8 mouse cellular contexts compared by ENCODE assay signal in the genomic region with DNA sequence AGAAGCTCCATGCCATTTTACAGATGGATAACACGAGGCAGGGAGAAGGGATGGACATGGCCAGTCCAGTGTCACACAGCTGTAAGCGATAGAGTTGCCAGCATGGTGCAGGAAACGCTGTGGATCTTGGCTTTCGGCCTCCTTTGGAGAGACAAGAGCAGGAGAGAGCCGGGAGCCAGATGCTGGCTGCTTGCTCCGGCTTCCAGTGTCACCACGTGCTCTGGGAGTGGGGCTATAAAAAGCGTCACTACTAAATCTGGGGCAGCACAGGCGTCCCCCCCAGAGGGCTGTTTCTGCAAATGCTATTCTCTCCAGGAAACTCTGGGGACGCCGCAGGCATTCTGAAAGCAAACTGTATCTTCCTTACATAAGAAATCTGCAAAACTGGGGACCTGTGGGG.
A peak's percentile ranks its signal among the peaks of the same experiment; 100 is the strongest.
DNase-seq lines count a peak whose midpoint lies in the region; ATAC-seq and TF ChIP-seq lines count a peak whose summit lies in the region.

No protein-coding gene starts in this region.

- TF ChIP-seq POLR2A in liver, adult 2 months (IDR thresholded peaks at IDR 0.05; ENCODE audit: extremely low read depth, insufficient read depth, low read length), result no peak

- peaks cover 42% of the 10 kb centered on the region for H3K4me1 ChIP-seq in liver, adult 2 months (ENCODE audit: control insufficient read depth, insufficient read depth, low read length)
- peaks cover 10% of the 10 kb centered on the region for H3K4me1 ChIP-seq in liver, postnatal 0 days (ENCODE audit: insufficient read depth)
- peaks cover 27% of the 10 kb centered on the region for H3K4me1 ChIP-seq in heart, embryonic 11.5 days (ENCODE audit: control insufficient read depth, insufficient read depth, low read length)
- H3K4me1 ChIP-seq in intestine, embryonic 15.5 days (replicated peaks), result peaks cover 46% of the 10 kb centered on the region

- no peaks in the 10 kb centered on the region for H3K27me3 ChIP-seq in liver, adult 2 months (ENCODE audit: control insufficient read depth, insufficient read depth, low read length)
- H3K27me3 ChIP-seq in liver, postnatal 0 days (ENCODE audit: insufficient read depth, low read length), result 0 out of 2 replicates have a peak, but pooled peaks cover 4% of the 10 kb centered on the region
- H3K27me3 ChIP-seq in heart, embryonic 11.5 days (ENCODE audit: control insufficient read depth, insufficient read depth, low read length), result no peaks in the 10 kb centered on the region
- no peaks in the 10 kb centered on the region; the same call in 1 of the 2 replicates for H3K27me3 ChIP-seq in intestine, embryonic 15.5 days (replicated peaks)

- no peak for ATAC-seq in liver, postnatal 0 days
- ATAC-seq in heart, embryonic 11.5 days (replicated peaks; ENCODE audit: insufficient number of reproducible peaks, low FRiP score, low TSS enrichment), result no peak
- no peak for ATAC-seq in intestine, embryonic 15.5 days

- no peaks in the 10 kb centered on the region for H3K36me3 ChIP-seq in liver, adult 2 months (ENCODE audit: control insufficient read depth, insufficient read depth, low read length)
- H3K36me3 ChIP-seq in liver, postnatal 0 days (replicated peaks; ENCODE audit: insufficient read depth, low read length), result no peaks in the 10 kb centered on the region
- H3K36me3 ChIP-seq in heart, embryonic 11.5 days (ENCODE audit: control insufficient read depth, insufficient read depth, low read length), result no peaks in the 10 kb centered on the region
- H3K36me3 ChIP-seq in intestine, embryonic 15.5 days, result no peaks in the 10 kb centered on the region; the same call in 1 of the 2 replicates

- no peak overlapping the region for H3K4me2 ChIP-seq in liver, postnatal 0 days (ENCODE audit: low read depth, low read length)
- H3K4me2 ChIP-seq in heart, embryonic 11.5 days, result no peak overlapping the region
- no peak overlapping the region for H3K4me2 ChIP-seq in intestine, embryonic 15.5 days (replicated peaks)

- no peaks in the 10 kb centered on the region for H3K9me3 ChIP-seq in liver, postnatal 0 days (ENCODE audit: low read length)
- no peaks in the 10 kb centered on the region for H3K9me3 ChIP-seq in heart, embryonic 11.5 days (replicated peaks; ENCODE audit: control insufficient read depth, low read length)
- no peaks in the 10 kb centered on the region for H3K9me3 ChIP-seq in intestine, embryonic 15.5 days

- no peak overlapping the region for H3K9ac ChIP-seq in liver, adult 2 months (ENCODE audit: low read depth, low read length)
- no peak overlapping the region for H3K9ac ChIP-seq in liver, postnatal 0 days (replicated peaks)
- peak overlapping the region; percentile 1; the same call in 1 of the 2 replicates for H3K9ac ChIP-seq in heart, embryonic 11.5 days (ENCODE audit: low read depth, low read length)
- H3K9ac ChIP-seq in intestine, embryonic 15.5 days, result no peak overlapping the region

- H3K4me3 ChIP-seq in liver, adult 2 months (ENCODE audit: insufficient read depth, low read depth, low read length), result no peak overlapping the region
- H3K4me3 ChIP-seq in liver, postnatal 0 days (ENCODE audit: low read depth, low read length), result no peak overlapping the region
- H3K4me3 ChIP-seq in heart, embryonic 11.5 days (ENCODE audit: low read depth, low read length), result no peak overlapping the region
- no peak overlapping the region for H3K4me3 ChIP-seq in intestine, embryonic 15.5 days (replicated peaks)

- no peak for TF ChIP-seq EP300 in liver, postnatal 0 days (IDR thresholded peaks at IDR 0.05; ENCODE audit: low read depth)

- peak overlapping the region; percentile 18 for H3K27ac ChIP-seq in liver, adult 2 months (replicated peaks; ENCODE audit: insufficient read depth, low read depth, low read length)
- H3K27ac ChIP-seq in liver, postnatal 0 days (ENCODE audit: low read depth), result no peak overlapping the region
- no peak overlapping the region for H3K27ac ChIP-seq in heart, embryonic 11.5 days (ENCODE audit: low read depth, low read length)
- H3K27ac ChIP-seq in intestine, embryonic 15.5 days, result no peak overlapping the region

- peaks cover 10% of the 10 kb centered on the region; the same call in 1 of the 2 replicates for H3K79me2 ChIP-seq in liver, adult 2 months (ENCODE audit: control insufficient read depth, insufficient read depth, low read length)

- 9% methylated on average over 11 of the region's 11 CpGs for WGBS in liver, adult 2 months
- 62% methylated on average over 11 of the region's 11 CpGs for WGBS in liver, postnatal 0 days (ENCODE audit: insufficient replicate concordance)
- 46% methylated on average over 11 of the region's 11 CpGs for WGBS in heart, embryonic 11.5 days (ENCODE audit: insufficient replicate concordance)
- WGBS in intestine, embryonic 15.5 days, result 51% methylated on average over 11 of the region's 11 CpGs

- no peak for TF ChIP-seq CTCF in liver, adult 2 months (IDR thresholded peaks at IDR 0.05; ENCODE audit: low read depth, low read length)
- TF ChIP-seq CTCF in liver, postnatal 0 days (IDR thresholded peaks at IDR 0.05; ENCODE audit: low read depth), result no peak

- DNase-seq in liver, adult 2 months (ENCODE audit: extremely low read depth, low read depth, low spot score), result peak; percentile 93
- DNase-seq in liver, postnatal 0 days, result no peak
- DNase-seq in left cerebral cortex, adult 11 months (ENCODE audit: low spot score), result peak; percentile 85
- peak; percentile 89 to 94 for DNase-seq in right cerebral cortex, postnatal 10 days (ENCODE audit: low spot score in 2 of 2)
- no peak for DNase-seq in urinary bladder, adult 2 months (ENCODE audit: low spot score)
- DNase-seq in spleen, postnatal 10 days (ENCODE audit: low spot score in 2 of 2), result no peak

Comparison
In these comparisons a context has a peak if more than half of its experiments do, and no peak if none do; other contexts are left out.
1. DNase-seq: peak in liver, adult 2 months (single experiment), left cerebral cortex, adult 11 months (single experiment) and right cerebral cortex, postnatal 10 days (2 of 2); none in liver, postnatal 0 days (single experiment), urinary bladder, adult 2 months (single experiment) and spleen, postnatal 10 days (0 of 2).